Mouse (Mus musculus) C2C12 (cell line): ENCODE data around the gene Oprm1. TPM values are rescaled to one million over a fixed set of nuclear protein-coding genes. Genes with fewer than 3 reads are reported as not detected.
"Not testable (repeated sequence)": the region's sequence is repeated elsewhere in the genome, so short reads cannot be mapped to it uniquely, and the experiment has no call there.

Experiments used
- H3K27me3 ChIP-seq: one replicate; pipeline ENCODE4 v1.6.1; 2011; ENCODE audit not compliant: control insufficient read depth, insufficient read depth, insufficient read length
- H3K36me3 ChIP-seq: one replicate; pipeline ENCODE4 v1.6.1; 2011; ENCODE audit not compliant: control insufficient read depth, insufficient read depth
- H3K4me3 ChIP-seq: one replicate; pipeline ENCODE4 v1.5.1; 2011; ENCODE audit warnings: mild to moderate bottlenecking, control low read depth; ENCODE audit not compliant: poor library complexity, insufficient read depth, severe bottlenecking
- H3K79me2 ChIP-seq: one replicate; pipeline ENCODE4 v1.6.1; 2011; ENCODE audit not compliant: control insufficient read depth, insufficient read depth
- H3K79me3 ChIP-seq: one replicate; pipeline ENCODE4 v1.6.1; 2011; ENCODE audit warnings: low read depth, control low read depth
- H3ac ChIP-seq: one replicate; pipeline ENCODE3; 2011; ENCODE audit warnings: low read depth; ENCODE audit not compliant: control insufficient read depth, insufficient read length
- CEBPB ChIP-seq: IDR thresholded peaks from one replicate; pipeline ENCODE4 v1.6.1; 2011; ENCODE audit warnings: low read depth, mild to moderate bottlenecking, control low read depth, moderate library complexity
- CTCF ChIP-seq: IDR thresholded peaks from one replicate; pipeline ENCODE4 v1.5.1; 2011; ENCODE audit not compliant: control insufficient read depth, insufficient read depth, insufficient read length
- FOSL1 ChIP-seq: IDR thresholded peaks from one replicate; pipeline ENCODE4 v1.8.0; 2011; ENCODE audit warnings: mild to moderate bottlenecking, low read length; ENCODE audit not compliant: poor library complexity, insufficient read depth, severe bottlenecking
- MAX ChIP-seq: IDR thresholded peaks from one replicate; pipeline ENCODE4 v1.6.1; 2011; ENCODE audit warnings: mild to moderate bottlenecking, control low read depth
- MYOD1 ChIP-seq: IDR thresholded peaks from one replicate; pipeline ENCODE4 v1.6.1; 2011; ENCODE audit warnings: low read depth; ENCODE audit not compliant: control insufficient read depth, insufficient read length
- MYOG ChIP-seq: IDR thresholded peaks from one replicate; pipeline ENCODE4 v1.6.1; 2011; ENCODE audit not compliant: control insufficient read depth, insufficient read length; ENCODE audit errors: extremely low read depth
- USF1 ChIP-seq: IDR thresholded peaks from one replicate; pipeline ENCODE4 v1.6.1; 2011; ENCODE audit warnings: low read depth, mild to moderate bottlenecking, control low read depth, moderate library complexity
- polyA plus RNA-seq: library from polyadenylated mRNA; unstranded; fragments of >200 nt; fragmentation: generic; extraction: Trizol; gene quantifications from one replicate; pipeline ENCODE4 v1.2.1, GENCODE M21; 2012; ENCODE audit warnings: missing spikeins

The Oprm1 gene
- polyA plus RNA-seq, 1 experiment: not detected

DNA sequence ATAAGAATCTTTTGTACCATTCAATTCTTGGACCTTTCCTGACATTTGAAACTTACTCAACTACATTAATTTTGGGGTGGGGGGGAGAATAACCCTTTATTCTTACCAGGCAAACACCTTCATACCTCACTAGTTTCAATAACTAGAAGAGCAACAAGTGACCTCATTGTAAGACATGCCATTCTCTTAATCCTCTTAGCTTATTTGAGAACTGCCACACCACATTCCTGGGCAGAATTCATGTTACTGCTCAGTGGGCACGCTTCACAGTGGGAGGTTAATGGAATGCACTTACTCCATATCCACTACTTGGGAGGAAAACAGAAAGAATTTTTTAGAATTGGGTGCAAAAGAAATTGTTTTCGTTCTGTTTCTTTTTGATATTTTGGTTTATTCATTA is 90.5 kb downstream of the Oprm1 start:
- Histone ChIP-seq H3K4me3 (no peak overlapping the region), H3K79me2 (no peaks in the 10 kb centered on the region), H3K79me3 (no peaks in the 10 kb centered on the region), H3K36me3 (no peaks in the 10 kb centered on the region), H3K27me3 (no peaks in the 10 kb centered on the region), H3ac (no peak overlapping the region)
- TF ChIP-seq CTCF (no peak), USF1 (no peak), MYOD1 (no peak), CEBPB (no peak), MAX (no peak), FOSL1 (no peak), MYOG (no peak)

DNA sequence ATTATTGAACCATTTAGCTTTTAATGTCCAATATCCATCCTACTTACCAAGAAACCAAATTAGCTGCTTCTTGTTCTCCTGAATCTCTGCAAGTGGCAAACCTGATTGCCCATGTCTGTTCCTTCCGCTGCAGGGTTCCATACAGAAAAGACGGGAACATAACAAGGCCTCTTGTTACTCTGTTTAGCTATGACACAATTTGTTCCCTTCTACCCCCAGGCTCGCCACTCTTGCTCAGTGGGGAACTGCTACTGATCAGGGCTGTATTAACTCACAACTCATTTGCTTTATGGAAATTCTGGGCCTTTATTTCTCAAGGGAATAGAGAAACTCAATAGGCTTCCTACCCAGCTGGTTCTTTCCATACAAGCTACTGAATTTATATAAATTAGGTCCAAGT is 97.5 kb downstream of the Oprm1 start:
- Histone ChIP-seq H3K36me3 (no peaks in the 10 kb centered on the region), H3K27me3 (no peaks in the 10 kb centered on the region), H3K79me3 (no peaks in the 10 kb centered on the region), H3ac (no peak overlapping the region), H3K4me3 (no peak overlapping the region), H3K79me2 (no peaks in the 10 kb centered on the region)
- TF ChIP-seq FOSL1 (no peak), MAX (no peak), USF1 (no peak), CTCF (no peak), CEBPB (no peak), MYOD1 (no peak), MYOG (no peak)

DNA sequence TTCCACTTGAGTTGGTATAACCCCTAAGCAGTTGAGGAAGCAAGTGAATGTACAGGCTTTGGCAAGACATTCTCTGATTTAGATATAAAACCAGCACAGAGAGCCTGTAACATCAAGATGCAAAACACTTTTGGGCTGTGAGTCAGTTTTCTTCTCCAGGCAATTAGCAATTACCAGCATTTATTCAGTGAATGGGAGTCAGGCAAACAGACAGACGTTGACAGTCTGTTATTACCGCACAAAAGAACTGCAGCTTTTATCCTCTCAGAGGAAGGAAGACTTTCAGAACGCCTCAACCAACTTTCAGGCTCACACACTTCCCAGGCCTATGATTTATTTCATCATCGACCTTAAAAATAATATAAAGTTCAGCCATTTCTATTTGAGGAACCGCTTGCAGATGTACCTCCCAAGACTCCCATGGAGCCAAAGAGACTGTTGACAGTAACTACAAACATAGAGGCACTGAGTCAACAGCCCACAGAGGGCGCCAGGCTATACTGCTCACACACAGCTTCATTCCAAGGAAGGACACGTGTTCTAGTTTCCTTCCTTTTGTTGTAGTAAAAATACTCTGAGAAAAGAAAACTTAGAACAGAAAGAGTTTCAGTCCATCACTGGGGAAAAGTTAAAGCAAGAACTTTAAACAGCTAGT is 113.2 kb downstream of the Oprm1 start:
- no peak for TF ChIP-seq MYOD1
- no peak for TF ChIP-seq FOSL1
- no peak for TF ChIP-seq USF1
- no peak for TF ChIP-seq MAX
- no peak for TF ChIP-seq CTCF
- no peak for TF ChIP-seq MYOG
- no peak for TF ChIP-seq CEBPB
- Histone ChIP-seq H3K79me2 (no peaks in the 10 kb centered on the region), H3K79me3 (no peaks in the 10 kb centered on the region), H3ac (no peak overlapping the region), H3K27me3 (no peaks in the 10 kb centered on the region), H3K36me3 (no peaks in the 10 kb centered on the region), H3K4me3 (no peak overlapping the region)

DNA sequence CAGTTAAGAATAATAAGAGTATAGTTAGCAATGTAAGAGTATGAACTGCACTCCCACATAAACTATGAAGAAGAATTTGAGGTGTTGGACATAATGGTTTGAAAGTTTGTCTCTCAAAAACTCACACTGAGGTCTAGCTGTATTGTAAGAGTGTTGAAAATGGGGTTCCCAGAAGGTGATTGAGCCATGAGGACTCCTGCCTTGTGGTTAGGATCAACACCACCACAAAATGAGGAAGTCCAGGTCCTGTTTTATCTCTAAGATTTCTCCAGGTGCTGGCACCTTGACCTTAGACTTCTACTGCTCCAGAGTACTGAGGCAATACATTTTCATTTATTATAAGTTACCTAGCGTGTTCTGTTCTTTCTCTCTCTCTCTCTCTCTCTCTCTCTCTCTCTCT is 115.6 kb downstream of the Oprm1 start:
- H3K79me2 ChIP-seq: no peaks in the 10 kb centered on the region
- no peaks in the 10 kb centered on the region for H3K36me3 ChIP-seq
- no peak overlapping the region for H3ac ChIP-seq
- H3K4me3 ChIP-seq: no peak overlapping the region
- TF ChIP-seq MYOG: no peak
- no peak for TF ChIP-seq CTCF
- TF ChIP-seq MAX: no peak
- TF ChIP-seq MYOD1: no peak
- TF ChIP-seq USF1: no peak
- no peak for TF ChIP-seq FOSL1
- no peaks in the 10 kb centered on the region for H3K27me3 ChIP-seq
- H3K79me3 ChIP-seq: no peaks in the 10 kb centered on the region

DNA sequence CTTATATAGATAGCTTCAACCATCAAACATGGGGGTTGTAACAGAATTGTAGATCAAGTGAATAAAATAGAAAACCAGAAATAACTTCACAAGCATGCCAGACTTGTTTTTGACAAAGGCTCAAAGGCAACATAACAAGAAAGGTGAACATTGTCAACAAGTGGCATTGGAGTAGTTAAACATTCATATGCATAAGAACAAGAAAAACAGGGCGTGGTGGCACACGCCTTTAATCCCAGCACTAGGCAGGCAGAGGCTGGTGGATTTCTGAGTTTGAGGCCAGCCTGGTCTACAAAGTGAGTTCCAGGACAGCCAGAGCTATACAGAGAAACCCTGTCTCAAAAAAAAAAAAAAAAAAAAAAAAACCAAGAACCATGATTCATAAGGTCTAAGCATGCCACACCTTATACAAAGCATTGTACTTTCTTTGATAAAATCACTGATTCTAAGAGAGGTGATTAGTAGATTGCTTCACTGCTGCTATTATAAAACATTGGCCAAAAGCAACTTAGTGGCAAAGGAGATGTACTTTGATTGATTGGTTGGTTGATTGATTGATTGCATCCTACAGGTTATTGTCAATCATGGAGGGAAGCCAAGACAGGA is 120.1 kb downstream of the Oprm1 start:
- Histone ChIP-seq H3K36me3 (no peaks in the 10 kb centered on the region), H3K27me3 (no peaks in the 10 kb centered on the region), H3ac (no peak overlapping the region), H3K4me3 (no peak overlapping the region), H3K79me2 (no peaks in the 10 kb centered on the region), H3K79me3 (no peaks in the 10 kb centered on the region)
- no peak for TF ChIP-seq MYOG
- no peak for TF ChIP-seq MAX
- TF ChIP-seq CEBPB: no peak
- TF ChIP-seq USF1: no peak
- TF ChIP-seq FOSL1: no peak
- no peak for TF ChIP-seq MYOD1
- TF ChIP-seq CTCF: no peak

DNA sequence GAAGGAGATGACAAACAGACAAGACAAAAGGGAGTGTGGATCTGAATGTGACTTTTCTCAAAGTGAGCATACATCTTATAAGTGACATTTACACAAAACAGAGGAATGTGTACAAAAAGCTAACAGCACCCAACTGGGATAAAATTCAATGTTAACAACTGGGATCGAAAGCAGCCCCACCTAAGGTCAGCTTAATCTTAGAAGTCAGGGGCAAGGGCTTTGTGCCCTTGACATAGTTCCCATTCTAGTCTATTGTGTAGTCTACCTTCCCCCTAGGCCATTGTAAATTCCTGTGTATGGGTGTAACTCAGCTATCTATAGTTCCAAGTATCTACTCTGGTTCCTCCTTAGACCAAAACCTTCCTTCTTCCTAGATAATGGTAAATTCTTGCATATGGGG is 123.7 kb downstream of the Oprm1 start:
- H3ac ChIP-seq, H3K36me3 ChIP-seq, H3K4me3 ChIP-seq, H3K79me2 ChIP-seq, H3K27me3 ChIP-seq, H3K79me3 ChIP-seq: not testable (repeated sequence)
